In the genomic region with DNA sequence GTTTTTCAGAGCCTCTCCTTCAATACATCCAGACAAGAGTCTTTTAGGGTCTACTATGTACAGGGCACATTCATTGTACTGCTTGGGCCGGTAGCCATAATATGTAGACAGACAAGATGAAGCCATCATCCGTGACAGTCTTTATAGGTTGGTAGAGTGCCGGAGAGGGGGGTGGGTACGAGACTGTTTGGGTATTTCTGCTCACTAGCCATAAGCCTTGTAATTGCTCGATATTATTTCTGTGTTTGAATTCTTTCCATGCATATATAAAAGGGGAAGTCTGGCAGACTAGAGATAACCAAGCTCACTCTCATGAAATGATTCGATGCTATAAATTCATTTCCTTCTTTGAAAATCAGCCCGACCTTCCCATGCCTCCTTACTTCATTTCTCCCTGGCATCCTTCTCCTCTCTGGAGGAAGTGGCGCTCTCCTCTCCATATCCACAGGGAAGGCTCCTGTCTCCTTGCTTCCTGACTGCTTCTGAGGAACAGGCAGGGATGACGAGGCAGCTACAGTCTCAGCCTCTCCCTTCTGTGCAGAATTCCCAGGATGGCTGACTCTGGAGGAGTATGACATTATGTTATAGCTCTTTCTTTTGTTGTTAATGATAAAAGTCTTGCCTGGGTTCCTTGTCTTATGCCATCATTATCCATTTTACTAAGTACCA, we compare ENCODE assay signal across 25 mouse cellular contexts.
DNase-seq lines count a peak whose midpoint lies in the region; ATAC-seq lines count a peak whose summit lies in the region.
"Had no signal": no experiment of that assay in that cellular context is flagged by ENCODE, and none has a peak within 500 bp of the region (broad histone marks: within the 10 kb centered on the region; RNA-seq: fewer than 3 reads in every experiment).

No protein-coding gene starts in this region.

- H3K4me3 ChIP-seq in forebrain, embryonic 16.5 days (replicated peaks; ENCODE audit: low read length): no peak overlapping the region
- no peak overlapping the region for H3K4me3 ChIP-seq in forebrain, embryonic 11.5 days (ENCODE audit: low read depth, low read length)
- H3K4me3 ChIP-seq: embryonic facial prominence, embryonic 15.5 days; heart, embryonic 10.5 days; hindbrain, embryonic 10.5 days; intestine, embryonic 15.5 days; limb, embryonic 15.5 days had no signal

- intact Hi-C loops in left cerebral cortex, postnatal 25 days (cut with DNase I): loop anchor here (2.0 kb wide), 1 partner anchor 33 kb away; no protein-coding TSS in a partner anchor

- 76% methylated on average over 9 of the region's 9 CpGs for WGBS in forebrain, embryonic 16.5 days
- 86% methylated on average over 9 of the region's 9 CpGs for WGBS in forebrain, embryonic 11.5 days

- no peaks in the 10 kb centered on the region for H3K9me3 ChIP-seq in forebrain, embryonic 16.5 days (ENCODE audit: control insufficient read depth, low read length)
- H3K9me3 ChIP-seq in forebrain, embryonic 11.5 days (ENCODE audit: control insufficient read depth, low read length): no peaks in the 10 kb centered on the region
- H3K9me3 ChIP-seq: embryonic facial prominence, embryonic 15.5 days; heart, embryonic 10.5 days; intestine, embryonic 15.5 days; limb, embryonic 15.5 days had no signal

- H3K27me3 ChIP-seq in forebrain, embryonic 16.5 days (replicated peaks; ENCODE audit: control insufficient read depth, insufficient read depth, low read length): no peaks in the 10 kb centered on the region
- no peaks in the 10 kb centered on the region for H3K27me3 ChIP-seq in forebrain, embryonic 11.5 days (ENCODE audit: control insufficient read depth, insufficient read depth, low read length)
- H3K27me3 ChIP-seq: embryonic facial prominence, embryonic 15.5 days; intestine, embryonic 15.5 days; limb, embryonic 15.5 days; Patski had no signal

- H3K4me1 ChIP-seq in forebrain, embryonic 16.5 days (replicated peaks; ENCODE audit: control insufficient read depth, insufficient read depth, low read length): peaks cover 5% of the 10 kb centered on the region; the same call in 1 of the 2 replicates
- no peaks in the 10 kb centered on the region for H3K4me1 ChIP-seq in forebrain, embryonic 11.5 days (replicated peaks; ENCODE audit: control insufficient read depth, insufficient read depth, low read length)
- H3K4me1 ChIP-seq: embryonic facial prominence, embryonic 15.5 days; heart, embryonic 10.5 days; hindbrain, embryonic 10.5 days; intestine, embryonic 15.5 days had no signal

- ATAC-seq in forebrain, embryonic 16.5 days: peak; percentile 58
- no peak for ATAC-seq in forebrain, embryonic 11.5 days (replicated peaks; ENCODE audit: low FRiP score)
- no peak for ATAC-seq in erythroblast, adult 5-6 weeks (replicated peaks; ENCODE audit: low FRiP score, poor library complexity, severe bottlenecking)
- ATAC-seq: CD4-positive, CD25-positive, alpha-beta regulatory T cell, adult 4 months; hindbrain, embryonic 16.5 days; intestine, embryonic 15.5 days; Patski had no signal

- no peak for DNase-seq in forebrain, embryonic 11.5 days (ENCODE audit: low spot score)
- peak; percentile 18 to 77 for DNase-seq in left cerebral cortex, postnatal 25 days (ENCODE audit: low spot score in 2 of 2)
- DNase-seq in left cerebral cortex, adult 11 months (ENCODE audit: low spot score): no peak
- peak; percentile 34 for DNase-seq in right cerebral cortex, postnatal 25 days
- DNase-seq in right cerebral cortex, postnatal 36 days (ENCODE audit: low spot score in 2 of 2): no peak
- no peak for DNase-seq in kidney, postnatal 10 days
- DNase-seq: adrenal gland, postnatal 36 days; cerebellum, adult 11-12 months; cerebellum, postnatal 14 days; kidney, adult 8-10 months; kidney, postnatal 14 days; lung, embryonic 14.5 days; thymus, adult 18-20 months; thymus, postnatal 36 days had no signal

- H3K9ac ChIP-seq in forebrain, embryonic 16.5 days (replicated peaks; ENCODE audit: low read depth, low read length): no peak overlapping the region
- H3K9ac ChIP-seq in forebrain, embryonic 11.5 days (ENCODE audit: low read length): no peak overlapping the region
- H3K9ac ChIP-seq: embryonic facial prominence, embryonic 15.5 days; intestine, embryonic 15.5 days; limb, embryonic 15.5 days; liver, embryonic 14.5 days; lung, embryonic 14.5 days had no signal

- no peak overlapping the region for H3K4me2 ChIP-seq in forebrain, embryonic 16.5 days (ENCODE audit: low read length)
- H3K4me2 ChIP-seq in forebrain, embryonic 11.5 days (ENCODE audit: low read depth, low read length, severe bottlenecking): no peak overlapping the region
- H3K4me2 ChIP-seq: embryonic facial prominence, embryonic 15.5 days; intestine, embryonic 15.5 days; limb, embryonic 15.5 days; lung, embryonic 14.5 days had no signal

- peak overlapping the region; percentile 26; the same call in 1 of the 2 replicates for H3K27ac ChIP-seq in forebrain, embryonic 16.5 days (ENCODE audit: low read length)
- no peak overlapping the region for H3K27ac ChIP-seq in forebrain, embryonic 11.5 days (ENCODE audit: low read depth, low read length)
- H3K27ac ChIP-seq: embryonic facial prominence, embryonic 15.5 days; heart, embryonic 10.5 days; hindbrain, embryonic 10.5 days; intestine, embryonic 15.5 days; limb, embryonic 15.5 days; liver, embryonic 14.5 days had no signal

- no peaks in the 10 kb centered on the region for H3K36me3 ChIP-seq in forebrain, embryonic 16.5 days (ENCODE audit: control insufficient read depth, insufficient read depth)
- H3K36me3 ChIP-seq in forebrain, embryonic 11.5 days (ENCODE audit: control insufficient read depth, insufficient read depth, low read length): no peaks in the 10 kb centered on the region
- H3K36me3 ChIP-seq: embryonic facial prominence, embryonic 15.5 days; heart, embryonic 10.5 days; hindbrain, embryonic 10.5 days; intestine, embryonic 15.5 days; limb, embryonic 15.5 days had no signal

Comparison
In these comparisons a context has a peak if more than half of its experiments do, and no peak if none do; other contexts are left out.
1. DNase-seq: peak in left cerebral cortex, postnatal 25 days (2 of 2) and right cerebral cortex, postnatal 25 days (single experiment); none in forebrain, embryonic 11.5 days (single experiment), left cerebral cortex, adult 11 months (single experiment), right cerebral cortex, postnatal 36 days (0 of 2) and kidney, postnatal 10 days (single experiment).